ENCODE assay signal across 31 mouse cellular contexts in the genomic region with DNA sequence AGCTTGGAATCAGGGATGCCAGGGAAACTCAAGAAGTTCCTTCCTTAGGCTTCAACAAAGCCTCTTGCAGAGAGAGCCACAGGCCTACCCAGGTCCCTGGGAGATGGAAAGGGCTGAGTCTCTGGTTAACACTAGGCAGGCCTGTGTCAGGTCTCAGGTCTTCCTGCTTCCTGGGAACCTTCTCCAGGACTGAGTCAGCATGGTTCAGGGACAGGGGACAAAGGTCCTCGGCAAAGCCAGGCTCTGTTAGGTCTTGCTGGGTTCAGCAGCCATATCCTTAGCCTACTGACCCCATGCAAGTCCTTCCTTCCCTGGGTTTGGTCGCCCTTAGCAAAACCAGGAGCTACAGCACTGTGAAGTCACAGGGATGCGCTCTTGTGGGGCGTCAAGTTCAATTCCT. TPM values are rescaled to one million over a fixed set of nuclear protein-coding genes. Genes with fewer than 3 reads are reported as not detected.
A peak's percentile ranks its signal among the peaks of the same experiment; 100 is the strongest.
DNase-seq lines count a peak whose midpoint lies in the region; ATAC-seq and TF ChIP-seq lines count a peak whose summit lies in the region.
"Had no signal": no experiment of that assay in that cellular context is flagged by ENCODE, and none has a peak within 500 bp of the region (broad histone marks: within the 10 kb centered on the region; RNA-seq: fewer than 3 reads in every experiment).

No protein-coding gene starts in this region.

- peaks cover 9% of the 10 kb centered on the region; the same call in 1 of the 2 replicates for H3K4me1 ChIP-seq in kidney, adult 2 months (ENCODE audit: control insufficient read depth, insufficient read depth, low read length)
- peaks cover 34% of the 10 kb centered on the region for H3K4me1 ChIP-seq in midbrain, embryonic 13.5 days (replicated peaks)
- peaks cover 8% of the 10 kb centered on the region for H3K4me1 ChIP-seq in midbrain, postnatal 0 days (ENCODE audit: insufficient read depth, low read length)
- peaks cover 31 to 37% of the 10 kb centered on the region in 2 experiments for H3K4me1 ChIP-seq in liver, embryonic 14.5 days (replicated peaks; ENCODE audit: control insufficient read depth in 2 of 2, insufficient read depth in 2 of 2, low read length in 1 of 2)

- H3K9me3 ChIP-seq in midbrain, embryonic 13.5 days = 0 out of 2 replicates have a peak, but pooled peaks cover 9% of the 10 kb centered on the region
- H3K9me3 ChIP-seq in midbrain, postnatal 0 days (ENCODE audit: low read length) = no peaks in the 10 kb centered on the region
- H3K9me3 ChIP-seq in liver, embryonic 14.5 days (ENCODE audit: control insufficient read depth, low read length) = peaks cover 5% of the 10 kb centered on the region
- H3K9me3 ChIP-seq: embryonic facial prominence, embryonic 15.5 days; neural tube, embryonic 15.5 days had no signal

- no peak for TF ChIP-seq EP300 in liver, embryonic 14.5 days (IDR thresholded peaks at IDR 0.05; ENCODE audit: low read depth)

- no peaks in the 10 kb centered on the region for H3K36me3 ChIP-seq in kidney, adult 2 months (ENCODE audit: control insufficient read depth, insufficient read depth, low read length)
- peaks cover 47% of the 10 kb centered on the region for H3K36me3 ChIP-seq in midbrain, embryonic 13.5 days
- peaks cover 26% of the 10 kb centered on the region for H3K36me3 ChIP-seq in midbrain, postnatal 0 days (ENCODE audit: insufficient read depth, low read length)
- H3K36me3 ChIP-seq in liver, embryonic 14.5 days (replicated peaks; ENCODE audit: control insufficient read depth, insufficient read depth, low read depth) = peaks cover 51% of the 10 kb centered on the region

- H3K27ac ChIP-seq in kidney, adult 2 months (ENCODE audit: insufficient read depth, low read depth, low read length) = no peak overlapping the region
- H3K27ac ChIP-seq in midbrain, embryonic 13.5 days = no peak overlapping the region
- no peak overlapping the region for H3K27ac ChIP-seq in midbrain, postnatal 0 days (ENCODE audit: low read depth, low read length)
- H3K27ac ChIP-seq in liver, embryonic 14.5 days = peak overlapping the region; percentile 100
- no peak overlapping the region for H3K27ac ChIP-seq in layer of hippocampus, adult 2 months
- H3K27ac ChIP-seq: embryonic facial prominence, embryonic 10.5 days; embryonic facial prominence, embryonic 15.5 days; gastrocnemius, adult 2 months; heart, embryonic 13.5 days; hindbrain, embryonic 14.5 days; kidney, postnatal 0 days; limb, embryonic 13.5 days; macrophage; neural tube, embryonic 15.5 days had no signal

- H3K9ac ChIP-seq in midbrain, embryonic 13.5 days (replicated peaks) = 0 out of 2 replicates have a peak overlapping the region, but pooled peaks have one; percentile 20
- no peak overlapping the region for H3K9ac ChIP-seq in midbrain, postnatal 0 days (replicated peaks; ENCODE audit: low read length, poor library complexity, severe bottlenecking)
- peak overlapping the region; percentile 97 for H3K9ac ChIP-seq in liver, embryonic 14.5 days (replicated peaks)
- H3K9ac ChIP-seq: embryonic facial prominence, embryonic 15.5 days; heart, embryonic 13.5 days; hindbrain, embryonic 14.5 days; limb, embryonic 13.5 days had no signal

- H3K4me2 ChIP-seq in midbrain, embryonic 13.5 days (replicated peaks) = no peak overlapping the region
- no peak overlapping the region for H3K4me2 ChIP-seq in midbrain, postnatal 0 days (ENCODE audit: low read depth, low read length, poor library complexity, severe bottlenecking)
- H3K4me2 ChIP-seq in liver, embryonic 14.5 days (ENCODE audit: low read depth) = peak overlapping the region; percentile 99
- H3K4me2 ChIP-seq: embryonic facial prominence, embryonic 15.5 days; hindbrain, embryonic 14.5 days; limb, embryonic 13.5 days; neural tube, embryonic 15.5 days had no signal

- no peak for ATAC-seq in midbrain, embryonic 13.5 days
- ATAC-seq in midbrain, postnatal 0 days (ENCODE audit: low FRiP score) = no peak
- ATAC-seq in liver, embryonic 14.5 days (ENCODE audit: insufficient read depth) = no peak
- ATAC-seq: forebrain, embryonic 16.5 days had no signal

- H3K4me3 ChIP-seq in kidney, adult 2 months (ENCODE audit: insufficient read depth, low read depth, low read length) = no peak overlapping the region
- no peak overlapping the region for H3K4me3 ChIP-seq in midbrain, embryonic 13.5 days (replicated peaks)
- no peak overlapping the region for H3K4me3 ChIP-seq in midbrain, postnatal 0 days (ENCODE audit: low read depth, low read length)
- H3K4me3 ChIP-seq in liver, embryonic 14.5 days (ENCODE audit: insufficient read depth in 1 of 2, low read depth in 2 of 2, low read length in 2 of 2) = peak overlapping the region in 1 of 2 experiments; percentile 81; a peak in 2 of 4 replicates
- H3K4me3 ChIP-seq in layer of hippocampus, adult 2 months = no peak overlapping the region
- H3K4me3 ChIP-seq: embryonic facial prominence, embryonic 10.5 days; embryonic facial prominence, embryonic 15.5 days; gastrocnemius, adult 2 months; heart, embryonic 13.5 days; limb, embryonic 13.5 days; neural tube, embryonic 15.5 days had no signal

- no peak for TF ChIP-seq POLR2A in kidney, adult 2 months (IDR thresholded peaks at IDR 0.05; ENCODE audit: low read depth, low read length)

- H3K27me3 ChIP-seq in kidney, adult 2 months (replicated peaks; ENCODE audit: control insufficient read depth, insufficient read depth, low read length) = no peaks in the 10 kb centered on the region
- no peaks in the 10 kb centered on the region for H3K27me3 ChIP-seq in midbrain, embryonic 13.5 days
- no peaks in the 10 kb centered on the region for H3K27me3 ChIP-seq in midbrain, postnatal 0 days (ENCODE audit: insufficient read depth, low read length)
- no peaks in the 10 kb centered on the region for H3K27me3 ChIP-seq in liver, embryonic 14.5 days (ENCODE audit: control insufficient read depth, insufficient read depth, low read length)
- H3K27me3 ChIP-seq: embryonic facial prominence, embryonic 15.5 days; heart, embryonic 13.5 days; limb, embryonic 13.5 days; neural tube, embryonic 15.5 days had no signal

- DNase-seq in kidney, adult 2 months = peak; percentile 63
- no peak for DNase-seq in kidney, adult 18-20 months
- no peak for DNase-seq in midbrain, postnatal 0 days (ENCODE audit: low spot score)
- DNase-seq in liver, embryonic 14.5 days (ENCODE audit: low read depth in 3 of 3, low spot score in 3 of 3) = no peak
- peak; percentile 73 for DNase-seq in yolk sac, embryonic 10.5 days (ENCODE audit: low spot score)
- DNase-seq in layer of hippocampus, adult 2 months (ENCODE audit: low spot score in 2 of 2) = no peak
- DNase-seq in spleen, postnatal 10 days (ENCODE audit: low spot score in 2 of 2) = no peak
- DNase-seq: adrenal gland, postnatal 36 days; B cell, adult 2 months; cerebellum, adult 8-10 months; cerebellum, postnatal 25 days; gastrocnemius, adult 2 months; gastrocnemius, postnatal 36 days; heart, adult 18-20 months; heart, postnatal 10 days; lung, adult 2 months; lung, postnatal 10 days; midbrain, embryonic 14.5 days; right cerebral cortex, adult 18-20 months; right cerebral cortex, postnatal 4 days; thymus, postnatal 4 days had no signal

- no peak for TF ChIP-seq CTCF in kidney, adult 2 months (conservative IDR thresholded peaks at IDR 0.05; ENCODE audit: insufficient read depth, insufficient read length, low read depth, low read length)
- TF ChIP-seq CTCF in midbrain, postnatal 0 days (IDR thresholded peaks at IDR 0.05) = no peak
- TF ChIP-seq CTCF in liver, embryonic 14.5 days (IDR thresholded peaks at IDR 0.05; ENCODE audit: low read depth) = no peak
- TF ChIP-seq CTCF in layer of hippocampus, adult 2 months (conservative IDR thresholded peaks at IDR 0.05) = no peak

- 72% methylated on average over 4 of the region's 4 CpGs for WGBS in kidney, adult 2 months
- 89% methylated on average over 4 of the region's 4 CpGs for WGBS in midbrain, embryonic 13.5 days
- WGBS in midbrain, postnatal 0 days = 90% methylated on average over 4 of the region's 4 CpGs
- 86% methylated on average over 4 of the region's 4 CpGs for WGBS in liver, embryonic 14.5 days (ENCODE audit: insufficient replicate concordance)

RNA-seq across cellular contexts. Expression of a gene that starts 4.1 kb away (rescaled TPM):
- polyA plus RNA-seq in kidney, adult 2 months (2012; rRNA removed) = 18.0 and 20.5 TPM in 2 replicates
- 47.7 and 48.0 TPM in 2 replicates for polyA plus RNA-seq in midbrain, embryonic 13.5 days (2015; fragmentation: Nextera tagmentation; extraction: Ambion mirVana)
- 50.5 and 56.4 TPM in 2 replicates for total RNA-seq in midbrain, postnatal 0 days (2014; rRNA removed)
- 39.1 and 40.1 TPM in 2 replicates for polyA plus RNA-seq in midbrain, postnatal 0 days (2015; fragmentation: Nextera tagmentation; extraction: Ambion mirVana)
- polyA plus RNA-seq in liver, embryonic 14.5 days (2012; rRNA removed) = 29.9 and 32.5 TPM in 2 replicates
- polyA plus RNA-seq in liver, embryonic 14.5 days (2014; fragmentation: Nextera tagmentation; extraction: Ambion mirVana) = 36.2 and 43.7 TPM in 2 replicates
- 10 to 100 TPM; 10.3 to 11.2 TPM for total RNA-seq in layer of hippocampus, adult 2 months (2021)

RNA-seq across cellular contexts. Expression of a gene that starts 27.3 kb away (rescaled TPM):
- 31.8 and 34.3 TPM in 2 replicates for polyA plus RNA-seq in kidney, adult 2 months (2012; rRNA removed)
- 31.8 and 35.9 TPM in 2 replicates for polyA plus RNA-seq in midbrain, embryonic 13.5 days (2015; fragmentation: Nextera tagmentation; extraction: Ambion mirVana)
- 43.9 and 44.4 TPM in 2 replicates for total RNA-seq in midbrain, postnatal 0 days (2014; rRNA removed)
- 34.6 and 35.9 TPM in 2 replicates for polyA plus RNA-seq in midbrain, postnatal 0 days (2015; fragmentation: Nextera tagmentation; extraction: Ambion mirVana)
- 9.8 and 10.9 TPM in 2 replicates for polyA plus RNA-seq in liver, embryonic 14.5 days (2012; rRNA removed)
- 15.5 and 17.7 TPM in 2 replicates for polyA plus RNA-seq in liver, embryonic 14.5 days (2014; fragmentation: Nextera tagmentation; extraction: Ambion mirVana)
- total RNA-seq in layer of hippocampus, adult 2 months (2021) = 10 to 100 TPM; 24.2 to 28.7 TPM

RNA-seq across cellular contexts. Expression of a gene that starts 27.4 kb away (rescaled TPM):
- polyA plus RNA-seq in kidney, adult 2 months (2012; rRNA removed) = 402 and 410 TPM in 2 replicates
- polyA plus RNA-seq in midbrain, embryonic 13.5 days (2015; fragmentation: Nextera tagmentation; extraction: Ambion mirVana) = 9.6 and 9.9 TPM in 2 replicates
- 5.5 and 8.0 TPM in 2 replicates for total RNA-seq in midbrain, postnatal 0 days (2014; rRNA removed)
- 8.4 and 11.3 TPM in 2 replicates for polyA plus RNA-seq in midbrain, postnatal 0 days (2015; fragmentation: Nextera tagmentation; extraction: Ambion mirVana)
- polyA plus RNA-seq in liver, embryonic 14.5 days (2012; rRNA removed) = 98.4 and 108 TPM in 2 replicates
- 243 and 246 TPM in 2 replicates for polyA plus RNA-seq in liver, embryonic 14.5 days (2014; fragmentation: Nextera tagmentation; extraction: Ambion mirVana)
- 1 to 10 TPM; 5.4 to 6.1 TPM for total RNA-seq in layer of hippocampus, adult 2 months (2021)

Comparison
In these comparisons a context has a peak if more than half of its experiments do, and no peak if none do; other contexts are left out.
1. DNase-seq: peak in kidney, adult 2 months (single experiment) and yolk sac, embryonic 10.5 days (single experiment); none in kidney, adult 18-20 months (single experiment), midbrain, postnatal 0 days (single experiment), liver, embryonic 14.5 days (0 of 3), layer of hippocampus, adult 2 months (0 of 2) and spleen, postnatal 10 days (0 of 2).